Mouse (Mus musculus) lung, postnatal 0 days (tissue): ENCODE results near the gene Fam114a1.

Experiments used
- CTCF ChIP-seq: IDR thresholded peaks from 2 replicates; pipeline ENCODE4 v1.5.1; 2016; ENCODE audit warnings: antibody characterized with exemption, mild to moderate bottlenecking
- EP300 ChIP-seq: IDR thresholded peaks from 2 replicates; pipeline ENCODE4 v1.6.1; 2016; ENCODE audit warnings: antibody characterized with exemption, mild to moderate bottlenecking, control low read depth

- TF ChIP-seq CTCF, result no peak
- TF ChIP-seq EP300, result no peak
These were observed 52.1 kb downstream of the Fam114a1 start for GRCm38 (mm10) chr5:65022006-65022405.
